Mouse (Mus musculus): ENCODE data around the gene Foxg1.

DNA sequence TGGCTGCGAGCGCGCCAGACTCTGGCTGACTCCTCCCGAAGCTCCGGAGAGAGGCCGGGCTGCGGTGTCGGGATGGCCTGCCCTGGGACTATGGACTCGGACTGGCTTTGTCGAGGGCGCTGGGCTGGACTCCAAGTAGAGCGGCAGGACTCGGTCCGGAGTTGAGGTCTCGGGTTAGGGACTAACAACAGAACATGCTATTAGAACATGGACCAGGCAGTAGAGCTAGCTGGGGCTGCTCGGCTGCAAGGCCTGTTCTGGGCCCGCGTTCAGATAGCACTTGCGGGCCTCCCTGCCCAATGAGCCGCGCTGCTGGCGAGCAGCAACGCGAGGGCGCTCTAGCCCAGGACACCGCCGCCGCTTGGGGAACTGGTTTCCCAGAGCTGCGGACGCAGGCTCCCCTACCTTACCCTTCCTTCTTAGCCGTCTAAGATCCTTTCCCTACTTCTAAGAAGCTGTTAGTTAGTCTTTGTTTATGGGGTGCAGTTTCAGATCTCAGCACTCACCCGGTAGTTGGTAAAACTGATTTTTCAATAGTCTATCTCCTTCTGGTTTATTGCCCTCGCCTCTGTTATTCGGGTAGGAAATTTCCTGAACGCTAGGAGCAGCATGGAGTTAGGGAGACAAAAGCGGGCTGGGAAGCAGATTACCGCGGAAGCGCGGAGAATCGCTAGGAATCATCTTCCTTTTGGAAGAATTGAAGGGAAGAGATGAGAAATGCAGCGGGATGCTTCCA, 9.0 kb downstream of the Foxg1 start:
- TF ChIP-seq CTCF (IDR thresholded peaks at IDR 0.05; ENCODE audit: low read depth): peak; percentile 49
- no peak for TF ChIP-seq EP300 (IDR thresholded peaks at IDR 0.05; ENCODE audit: low read depth)
